12 mouse cellular contexts compared by ENCODE assay signal in the genomic region with DNA sequence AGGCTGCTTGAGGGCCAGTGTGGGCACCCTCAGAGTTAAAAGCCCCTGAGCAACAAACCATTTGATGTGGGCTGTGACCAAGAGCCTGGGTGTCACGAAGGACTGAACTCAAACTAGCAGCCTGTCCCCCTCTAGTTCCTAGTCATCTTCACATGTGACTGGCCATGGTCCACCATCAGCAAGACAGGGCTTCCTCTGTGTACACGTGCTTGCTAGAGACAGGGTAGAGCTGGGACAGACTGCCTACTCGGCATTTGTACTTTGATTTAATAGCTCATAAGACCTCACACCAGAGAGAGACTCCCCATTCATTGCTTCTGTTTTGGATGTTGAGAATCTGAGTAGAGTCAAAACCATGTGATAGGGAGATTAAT. TPM values are rescaled to one million over a fixed set of nuclear protein-coding genes. Genes with fewer than 3 reads are reported as not detected.
DNase-seq lines count a peak whose midpoint lies in the region; ATAC-seq lines count a peak whose summit lies in the region.
"Had no signal": no experiment of that assay in that cellular context is flagged by ENCODE, and none has a peak within 500 bp of the region (broad histone marks: within the 10 kb centered on the region; RNA-seq: fewer than 3 reads in every experiment).

No protein-coding gene starts in this region.

- H3K9me3 ChIP-seq in hindbrain, embryonic 12.5 days (replicated peaks), result no peaks in the 10 kb centered on the region
- no peaks in the 10 kb centered on the region for H3K9me3 ChIP-seq in hindbrain, embryonic 14.5 days (ENCODE audit: control insufficient read depth, low read length)
- no peaks in the 10 kb centered on the region for H3K9me3 ChIP-seq in embryonic facial prominence, embryonic 12.5 days
- no peaks in the 10 kb centered on the region for H3K9me3 ChIP-seq in kidney, embryonic 16.5 days (ENCODE audit: low read length)
- H3K9me3 ChIP-seq in midbrain, embryonic 16.5 days (replicated peaks; ENCODE audit: control insufficient read depth, low read length, poor library complexity, severe bottlenecking), result no peaks in the 10 kb centered on the region
- H3K9me3 ChIP-seq: heart, embryonic 15.5 days; liver, embryonic 15.5 days; neural tube, embryonic 12.5 days had no signal

- H3K4me3 ChIP-seq in hindbrain, embryonic 12.5 days, result no peak overlapping the region
- H3K4me3 ChIP-seq in hindbrain, embryonic 14.5 days (replicated peaks; ENCODE audit: low read length), result no peak overlapping the region
- no peak overlapping the region for H3K4me3 ChIP-seq in embryonic facial prominence, embryonic 12.5 days
- no peak overlapping the region for H3K4me3 ChIP-seq in kidney, embryonic 16.5 days (ENCODE audit: low read length)
- no peak overlapping the region for H3K4me3 ChIP-seq in macrophage (ENCODE audit: inconsistent target)
- H3K4me3 ChIP-seq in midbrain, embryonic 16.5 days (ENCODE audit: low read depth, low read length), result no peak overlapping the region
- H3K4me3 ChIP-seq: heart, embryonic 15.5 days; liver, embryonic 15.5 days; neural tube, embryonic 12.5 days had no signal

- ATAC-seq in hindbrain, embryonic 12.5 days (ENCODE audit: low FRiP score), result no peak
- no peak for ATAC-seq in hindbrain, embryonic 14.5 days (ENCODE audit: low FRiP score)
- no peak for ATAC-seq in embryonic facial prominence, embryonic 12.5 days (ENCODE audit: insufficient number of reproducible peaks, insufficient read depth, low FRiP score, low TSS enrichment)
- peak; percentile 50; the same call in 1 of the 2 replicates for ATAC-seq in kidney, embryonic 16.5 days (ENCODE audit: low FRiP score, low TSS enrichment)
- no peak for ATAC-seq in megakaryocyte progenitor cell, adult 5-6 weeks (replicated peaks; ENCODE audit: poor library complexity)
- no peak for ATAC-seq in midbrain, embryonic 16.5 days

- no peaks in the 10 kb centered on the region for H3K79me2 ChIP-seq in macrophage (ENCODE audit: inconsistent target)

- H3K27me3 ChIP-seq in hindbrain, embryonic 12.5 days, result no peaks in the 10 kb centered on the region
- no peaks in the 10 kb centered on the region for H3K27me3 ChIP-seq in hindbrain, embryonic 14.5 days (ENCODE audit: control insufficient read depth, insufficient read depth, low read length)
- no peaks in the 10 kb centered on the region for H3K27me3 ChIP-seq in embryonic facial prominence, embryonic 12.5 days
- no peaks in the 10 kb centered on the region for H3K27me3 ChIP-seq in kidney, embryonic 16.5 days (ENCODE audit: insufficient read depth, low read length)
- no peaks in the 10 kb centered on the region for H3K27me3 ChIP-seq in midbrain, embryonic 16.5 days (ENCODE audit: control insufficient read depth, insufficient read depth, low read depth, low read length)
- H3K27me3 ChIP-seq: heart, embryonic 15.5 days; liver, embryonic 15.5 days; neural tube, embryonic 12.5 days had no signal

- no peak for DNase-seq in hindbrain, embryonic 14.5 days (ENCODE audit: low spot score)
- DNase-seq in gastrocnemius, postnatal 36 days, result no peak
- DNase-seq: retina, postnatal 1 day had no signal

- H3K9ac ChIP-seq in hindbrain, embryonic 12.5 days, result no peak overlapping the region
- no peak overlapping the region for H3K9ac ChIP-seq in hindbrain, embryonic 14.5 days
- 0 out of 2 replicates have a peak overlapping the region, but pooled peaks have one; percentile 0 for H3K9ac ChIP-seq in embryonic facial prominence, embryonic 12.5 days
- peak overlapping the region; percentile 39; the same call in 1 of the 2 replicates for H3K9ac ChIP-seq in kidney, embryonic 16.5 days (replicated peaks; ENCODE audit: low read length)
- H3K9ac ChIP-seq in midbrain, embryonic 16.5 days (ENCODE audit: low read depth, low read length), result no peak overlapping the region
- H3K9ac ChIP-seq: heart, embryonic 15.5 days; liver, embryonic 15.5 days; neural tube, embryonic 12.5 days had no signal

- WGBS in hindbrain, embryonic 12.5 days, result 70% methylated on average over 3 of the region's 3 CpGs
- 65% methylated on average over 3 of the region's 3 CpGs for WGBS in hindbrain, embryonic 14.5 days
- WGBS in embryonic facial prominence, embryonic 12.5 days, result 35% methylated on average over 3 of the region's 3 CpGs
- 16% methylated on average over 3 of the region's 3 CpGs for WGBS in kidney, embryonic 16.5 days
- WGBS in macrophage (ENCODE audit: missing documents), result 59% methylated on average over 3 of the region's 3 CpGs
- 81% methylated on average over 3 of the region's 3 CpGs for WGBS in midbrain, embryonic 16.5 days

- H3K36me3 ChIP-seq in hindbrain, embryonic 12.5 days, result no peaks in the 10 kb centered on the region
- H3K36me3 ChIP-seq in hindbrain, embryonic 14.5 days (replicated peaks; ENCODE audit: control insufficient read depth, insufficient read depth), result no peaks in the 10 kb centered on the region
- H3K36me3 ChIP-seq in embryonic facial prominence, embryonic 12.5 days, result no peaks in the 10 kb centered on the region
- no peaks in the 10 kb centered on the region for H3K36me3 ChIP-seq in kidney, embryonic 16.5 days (ENCODE audit: insufficient read depth, low read length)
- no peaks in the 10 kb centered on the region for H3K36me3 ChIP-seq in macrophage (ENCODE audit: inconsistent target)
- no peaks in the 10 kb centered on the region for H3K36me3 ChIP-seq in midbrain, embryonic 16.5 days (ENCODE audit: control insufficient read depth, insufficient read depth, low read length)
- H3K36me3 ChIP-seq: heart, embryonic 15.5 days; liver, embryonic 15.5 days; neural tube, embryonic 12.5 days had no signal

- H3K4me2 ChIP-seq in hindbrain, embryonic 12.5 days (replicated peaks), result no peak overlapping the region
- H3K4me2 ChIP-seq in hindbrain, embryonic 14.5 days (replicated peaks), result no peak overlapping the region
- H3K4me2 ChIP-seq in embryonic facial prominence, embryonic 12.5 days (replicated peaks), result no peak overlapping the region
- H3K4me2 ChIP-seq in kidney, embryonic 16.5 days (replicated peaks; ENCODE audit: low read depth, low read length), result 0 out of 2 replicates have a peak overlapping the region, but pooled peaks have one; percentile 2
- no peak overlapping the region for H3K4me2 ChIP-seq in midbrain, embryonic 16.5 days (ENCODE audit: low read length)
- H3K4me2 ChIP-seq: heart, embryonic 15.5 days; liver, embryonic 15.5 days had no signal

- peak overlapping the region; percentile 44 for H3K27ac ChIP-seq in hindbrain, embryonic 12.5 days
- H3K27ac ChIP-seq in hindbrain, embryonic 14.5 days, result no peak overlapping the region
- H3K27ac ChIP-seq in embryonic facial prominence, embryonic 12.5 days, result peak overlapping the region; percentile 98
- peak overlapping the region; percentile 91 for H3K27ac ChIP-seq in kidney, embryonic 16.5 days (ENCODE audit: low read length)
- H3K27ac ChIP-seq in macrophage, result peak overlapping the region; percentile 93
- H3K27ac ChIP-seq in midbrain, embryonic 16.5 days (ENCODE audit: low read length), result no peak overlapping the region
- H3K27ac ChIP-seq: liver, embryonic 15.5 days; neural tube, embryonic 12.5 days had no signal

- intact Hi-C loops in gastrocnemius, postnatal 36 days (cut with DNase I), result loop anchor here (5.0 kb wide), 1 partner anchor 49 kb away; no protein-coding TSS in a partner anchor

- H3K4me1 ChIP-seq in hindbrain, embryonic 12.5 days, result peaks cover 57% of the 10 kb centered on the region
- H3K4me1 ChIP-seq in hindbrain, embryonic 14.5 days (replicated peaks; ENCODE audit: control insufficient read depth, insufficient read depth, low read length), result peaks cover 27% of the 10 kb centered on the region
- H3K4me1 ChIP-seq in embryonic facial prominence, embryonic 12.5 days, result peaks cover 79% of the 10 kb centered on the region
- peaks cover 55% of the 10 kb centered on the region for H3K4me1 ChIP-seq in kidney, embryonic 16.5 days (ENCODE audit: insufficient read depth, low read length)
- peaks cover 22% of the 10 kb centered on the region for H3K4me1 ChIP-seq in midbrain, embryonic 16.5 days (ENCODE audit: control insufficient read depth, insufficient read depth, low read length)
- H3K4me1 ChIP-seq: liver, embryonic 15.5 days had no signal

RNA-seq across cellular contexts. Expression of gene Dusp7, which starts 27.1 kb away (rescaled TPM):
- 25.5 and 26.9 TPM in 2 replicates for polyA plus RNA-seq in hindbrain, embryonic 12.5 days (2016; fragmentation: Nextera tagmentation; extraction: Ambion mirVana)
- polyA plus RNA-seq in hindbrain, embryonic 14.5 days (2014; fragmentation: Nextera tagmentation; extraction: Ambion mirVana), result 17.9 and 19.3 TPM in 2 replicates
- 51.1 and 59.2 TPM in 2 replicates for polyA plus RNA-seq in embryonic facial prominence, embryonic 12.5 days (2016; fragmentation: Nextera tagmentation; extraction: Ambion mirVana)
- 13.6 and 13.7 TPM in 2 replicates for polyA plus RNA-seq in kidney, embryonic 16.5 days (2015; fragmentation: Nextera tagmentation; extraction: Ambion mirVana)
- 10 to 100 TPM in 19 of 26 experiments, 1 to 10 TPM in 7; 4.1 to 46.7 (median 12.6) TPM for total RNA-seq in macrophage (2018; cell fraction: chromatin; rRNA removed)
- 10 to 100 TPM; 32.4 to 87.1 (median 54.1) TPM for total RNA-seq in macrophage (2018; cell fraction: cytosol; rRNA removed)
- total RNA-seq in macrophage (2018; cell fraction: nucleus; rRNA removed), result 10 to 100 TPM; 16.5 to 77.6 (median 30.5) TPM
- polyA plus RNA-seq in macrophage (2018), result 58.0 to 112 TPM (median 63.3 TPM) in 3 replicates
- total RNA-seq in gastrocnemius, postnatal 36 days (2021), result 10 to 100 TPM; 24.9 to 28.3 TPM
- total RNA-seq in megakaryocyte progenitor cell, adult 5-6 weeks (2015), result 31.6 and 41.9 TPM in 2 replicates
- 10.8 and 15.0 TPM in 2 replicates for total RNA-seq in megakaryocyte progenitor cell, adult 5-6 weeks (2017)
- 12.3 and 13.2 TPM in 2 replicates for polyA plus RNA-seq in midbrain, embryonic 16.5 days (2015; fragmentation: Nextera tagmentation; extraction: Ambion mirVana)

Comparison
In these comparisons a context has a peak if more than half of its experiments do, and no peak if none do; other contexts are left out.
1. H3K27ac ChIP-seq: peak in hindbrain, embryonic 12.5 days (single experiment), embryonic facial prominence, embryonic 12.5 days (single experiment), kidney, embryonic 16.5 days (single experiment) and macrophage (single experiment); none in hindbrain, embryonic 14.5 days (single experiment) and midbrain, embryonic 16.5 days (single experiment).
2. H3K9ac ChIP-seq: peak in embryonic facial prominence, embryonic 12.5 days (single experiment) and kidney, embryonic 16.5 days (single experiment); none in hindbrain, embryonic 12.5 days (single experiment), hindbrain, embryonic 14.5 days (single experiment) and midbrain, embryonic 16.5 days (single experiment).